Mouse (Mus musculus) thymus, adult 2 months (tissue): ENCODE measurements around the gene Tmem26.

Experiments used
- CTCF ChIP-seq: fragments of 200-500 bp; IDR thresholded peaks from 2 replicates; pipeline ENCODE4 v1.5.1; 2012; ENCODE audit warnings: mild to moderate bottlenecking, control low read depth, low read length, moderate library complexity, borderline replicate concordance; ENCODE audit not compliant: control insufficient read depth, poor library complexity, insufficient read depth; ENCODE audit errors: extremely low read depth
- POLR2A ChIP-seq: fragments of 200-500 bp; IDR thresholded peaks from 2 replicates; pipeline ENCODE4 v1.6.1; 2012; ENCODE audit warnings: mild to moderate bottlenecking, low read length, control low read depth, moderate library complexity; ENCODE audit not compliant: control insufficient read depth, poor library complexity, insufficient read depth; ENCODE audit errors: extremely low read depth

DNA sequence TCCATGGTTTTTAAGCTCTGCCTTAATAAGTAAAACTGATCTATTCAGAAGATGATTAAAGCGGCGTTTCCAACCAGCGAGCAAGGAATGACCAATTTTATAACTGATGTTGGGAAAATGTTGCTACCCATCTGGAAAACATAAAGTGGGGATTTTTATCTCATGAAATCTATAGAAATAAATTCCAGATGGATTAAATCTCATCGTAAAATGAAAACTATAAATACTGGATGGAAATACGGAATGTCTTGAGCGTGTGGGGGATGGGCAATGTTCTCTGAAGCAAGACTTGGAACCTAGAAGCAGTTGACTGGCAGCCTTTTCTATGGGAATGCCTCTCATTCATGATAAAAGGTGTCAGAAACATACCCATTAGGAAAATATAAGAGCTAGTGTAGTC, 59.3 kb downstream of the Tmem26 start:
- TF ChIP-seq CTCF (no peak), POLR2A (no peak)
